Mouse (Mus musculus) limb, embryonic 11.5 days (tissue): ENCODE measurements around the gene Gse1. TPM values are rescaled to one million over a fixed set of nuclear protein-coding genes. Genes with fewer than 3 reads are reported as not detected.

Experiments used
- ATAC-seq: fragments of 200-750 bp; cut with Nextera tagmentation; 2 replicates; pipeline ENCODE4 v1.8.0; 2017; ENCODE audit warnings: low read depth; ENCODE audit not compliant: insufficient number of reproducible peaks, low FRiP score, low TSS enrichment
- DNase-seq: peaks from one replicate; pipeline ENCODE4 v3.0.0-alpha.2; 2015; ENCODE audit warnings: low spot score
- H3K27ac ChIP-seq: fragments of 300-500 bp; sonication (generic); replicated peaks from 2 replicates; pipeline ENCODE4 v1.5.1; 2014; ENCODE audit warnings: low read depth, mild to moderate bottlenecking, low read length
- H3K27me3 ChIP-seq: fragments of 300-500 bp; sonication (generic); 2 replicates; pipeline ENCODE4 v1.6.1; 2014; ENCODE audit warnings: mild to moderate bottlenecking, low read length, mixed read lengths; ENCODE audit not compliant: control insufficient read depth, insufficient read depth
- H3K36me3 ChIP-seq: fragments of 300-500 bp; sonication (generic); 2 replicates; pipeline ENCODE4 v1.6.1; 2014; ENCODE audit warnings: mild to moderate bottlenecking, low read length, moderate library complexity, mixed read lengths; ENCODE audit not compliant: control insufficient read depth, insufficient read depth
- H3K4me1 ChIP-seq: fragments of 300-500 bp; sonication (generic); 2 replicates; pipeline ENCODE4 v1.6.1; 2014; ENCODE audit warnings: low read length, mixed read lengths; ENCODE audit not compliant: control insufficient read depth, insufficient read depth
- H3K4me2 ChIP-seq: fragments of 300-500 bp; sonication (generic); 2 replicates; pipeline ENCODE4 v1.6.1; 2014; ENCODE audit warnings: low read depth, mild to moderate bottlenecking, moderate library complexity; ENCODE audit not compliant: severe bottlenecking
- H3K4me3 ChIP-seq: fragments of 300-500 bp; sonication (generic); 2 replicates; pipeline ENCODE4 v1.5.1; 2014; ENCODE audit warnings: low read depth, low read length
- H3K9ac ChIP-seq: fragments of 300-500 bp; sonication (generic); 2 replicates; pipeline ENCODE4 v1.6.1; 2014; ENCODE audit warnings: mild to moderate bottlenecking, low read length
- H3K9me3 ChIP-seq: fragments of 300-500 bp; sonication (generic); 2 replicates; pipeline ENCODE4 v1.6.1; 2016; ENCODE audit warnings: low read length; ENCODE audit not compliant: control insufficient read depth
- WGBS: fragments of 180-500 bp; shearing (Covaris S2); extraction: QIAGEN DNeasy Blood & Tissue Kit; methylation state at CpG from one replicate; pipeline ENCODE4 v1.1.7; 2014; 5-methylcytosine and 5-hydroxymethylcytosine counted together
- polyA plus RNA-seq: library from polyadenylated mRNA; unstranded; fragments of >200 nt; fragmentation: Nextera tagmentation; extraction: Ambion mirVana; gene quantifications from 2 replicates; pipeline ENCODE4 v1.2.1, GENCODE M21; 2014

Gse1 gene
- polyA plus RNA-seq, 1 experiment from 2014 or later = 6.6 TPM

- Histone ChIP-seq H3K4me1 (peaks cover 32% of the 10 kb centered on the region), H3K4me2 (no peak overlapping the region), H3K4me3 (no peak overlapping the region), H3K36me3 (no peaks in the 10 kb centered on the region), H3K27ac (no peak overlapping the region), H3K27me3 (peaks cover 9% of the 10 kb centered on the region), H3K9ac (no peak overlapping the region), H3K9me3 (no peaks in the 10 kb centered on the region; the same call in 1 of the 2 replicates)
- 72% methylated on average over 21 of the region's 21 CpGs for WGBS
- no peak for DNase-seq
- ATAC-seq = no peak
Measured at GRCm38 (mm10) chr8:120437666-120438395, 209.6 kb downstream of the Gse1 start.

DNA sequence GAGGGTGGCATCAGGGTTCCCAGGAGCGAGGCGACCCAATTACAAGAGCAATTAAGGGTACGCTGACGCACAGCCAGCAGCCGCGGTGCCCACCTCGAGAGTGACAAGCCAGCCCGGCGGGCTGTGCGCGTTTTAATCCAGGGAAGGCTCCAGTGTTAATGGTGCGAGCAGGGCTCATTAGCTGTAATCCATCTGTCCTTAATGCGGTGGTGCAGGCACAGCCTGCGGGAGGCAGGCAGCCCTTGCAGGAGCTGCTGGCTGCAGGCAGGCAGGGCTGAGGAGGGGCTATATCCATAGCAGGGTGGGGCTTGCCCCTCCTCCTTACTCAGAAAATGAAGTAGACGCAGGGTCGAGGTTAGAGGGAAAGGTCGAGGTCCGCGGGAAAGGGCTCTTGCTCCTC, 211.1 kb downstream of the Gse1 start:
- H3K4me2 ChIP-seq = peak overlapping the region; percentile 13; the same call in 1 of the 2 replicates
- no peak for ATAC-seq
- no peak overlapping the region for H3K9ac ChIP-seq
- WGBS = 3% methylated on average over 19 of the region's 19 CpGs
- H3K36me3 ChIP-seq = no peaks in the 10 kb centered on the region
- peaks cover 29% of the 10 kb centered on the region for H3K4me1 ChIP-seq
- DNase-seq = no peak
- H3K27me3 ChIP-seq = peaks cover 9% of the 10 kb centered on the region
- no peak overlapping the region for H3K4me3 ChIP-seq
- no peak overlapping the region for H3K27ac ChIP-seq
- H3K9me3 ChIP-seq = no peaks in the 10 kb centered on the region

DNA sequence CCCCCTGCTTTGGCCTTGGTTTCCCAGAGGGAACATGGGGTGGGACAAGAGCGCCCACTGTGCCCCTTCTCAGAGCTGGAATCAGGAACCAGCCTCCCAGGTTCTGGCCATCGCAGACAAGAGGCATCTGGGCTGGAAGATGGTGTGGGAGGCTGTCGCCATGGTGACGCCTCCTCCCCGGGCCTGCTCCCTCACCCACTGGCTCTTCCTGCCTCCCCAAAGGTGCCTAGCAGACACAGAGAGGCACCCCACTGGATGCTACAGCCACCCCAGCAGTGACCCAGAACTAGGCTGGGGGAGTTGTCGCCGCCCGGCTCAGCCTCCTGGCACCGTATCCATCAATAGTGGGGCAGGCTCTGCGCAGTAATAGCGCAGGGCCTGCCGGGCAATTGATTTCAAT, 212.5 kb downstream of the Gse1 start:
- Histone ChIP-seq H3K4me1 (peaks cover 29% of the 10 kb centered on the region), H3K36me3 (no peaks in the 10 kb centered on the region), H3K9ac (no peak overlapping the region), H3K9me3 (no peaks in the 10 kb centered on the region), H3K27me3 (peaks cover 9% of the 10 kb centered on the region), H3K4me2 (no peak overlapping the region), H3K4me3 (no peak overlapping the region), H3K27ac (no peak overlapping the region)
- ATAC-seq (no peak), DNase-seq (no peak)
- 77% methylated on average over 12 of the region's 12 CpGs for WGBS

- DNase-seq (no peak), ATAC-seq (no peak)
- Histone ChIP-seq H3K9me3 (no peaks in the 10 kb centered on the region), H3K4me2 (no peak overlapping the region), H3K36me3 (no peaks in the 10 kb centered on the region), H3K27me3 (peaks cover 9% of the 10 kb centered on the region), H3K27ac (no peak overlapping the region), H3K9ac (no peak overlapping the region), H3K4me1 (peaks cover 22% of the 10 kb centered on the region), H3K4me3 (no peak overlapping the region)
- WGBS = 85% methylated on average over 6 of the region's 6 CpGs
Measured at GRCm38 (mm10) chr8:120441637-120442036, 213.4 kb downstream of the Gse1 start.

GRCm38 (mm10) chr8:120442306-120443003, 214.2 kb downstream of the Gse1 start:
- Histone ChIP-seq H3K27ac (no peak overlapping the region), H3K27me3 (peaks cover 7% of the 10 kb centered on the region)
- 53% methylated on average over 4 of the region's 4 CpGs for WGBS

GRCm38 (mm10) chr8:120445249-120445648, 217.0 kb downstream of the Gse1 start:
- DNase-seq = no peak

More at GRCm38 (mm10) chr8:120442306-120443003, 214.2 kb downstream of the Gse1 start:
- DNase-seq (no peak), ATAC-seq (no peak)
- no peaks in the 10 kb centered on the region for H3K36me3 ChIP-seq
- H3K9me3 ChIP-seq = no peaks in the 10 kb centered on the region
- no peak overlapping the region for H3K9ac ChIP-seq
- peaks cover 19% of the 10 kb centered on the region for H3K4me1 ChIP-seq
- no peak overlapping the region for H3K4me3 ChIP-seq
- no peak overlapping the region for H3K4me2 ChIP-seq

GRCm38 (mm10) chr8:120448131-120448530, 219.9 kb downstream of the Gse1 start:
- Histone ChIP-seq H3K4me3 (no peak overlapping the region), H3K27me3 (no peaks in the 10 kb centered on the region), H3K4me1 (peaks cover 24% of the 10 kb centered on the region), H3K36me3 (no peaks in the 10 kb centered on the region), H3K9me3 (no peaks in the 10 kb centered on the region), H3K9ac (no peak overlapping the region), H3K4me2 (no peak overlapping the region), H3K27ac (no peak overlapping the region)
- no peak for DNase-seq
- 6% methylated on average over 6 of the region's 6 CpGs for WGBS
- no peak for ATAC-seq

More at GRCm38 (mm10) chr8:120445249-120445648, 217.0 kb downstream of the Gse1 start:
- H3K27ac ChIP-seq = no peak overlapping the region
- WGBS = 24% methylated on average over 10 of the region's 10 CpGs
- peaks cover 24% of the 10 kb centered on the region for H3K4me1 ChIP-seq
- H3K9me3 ChIP-seq = no peaks in the 10 kb centered on the region
- H3K4me3 ChIP-seq = no peak overlapping the region
- no peaks in the 10 kb centered on the region for H3K36me3 ChIP-seq
- peaks cover 2% of the 10 kb centered on the region; the same call in 1 of the 2 replicates for H3K27me3 ChIP-seq
- no peak overlapping the region for H3K4me2 ChIP-seq
- H3K9ac ChIP-seq = no peak overlapping the region
- no peak for ATAC-seq

- ATAC-seq (no peak), DNase-seq (no peak)
- Histone ChIP-seq H3K9ac (no peak overlapping the region), H3K4me2 (peak overlapping the region; percentile 36), H3K27ac (no peak overlapping the region), H3K36me3 (no peaks in the 10 kb centered on the region), H3K4me1 (peaks cover 26% of the 10 kb centered on the region), H3K4me3 (no peak overlapping the region), H3K27me3 (no peaks in the 10 kb centered on the region), H3K9me3 (no peaks in the 10 kb centered on the region)
- 52% methylated on average over 4 of the region's 4 CpGs for WGBS
Measured at GRCm38 (mm10) chr8:120449139-120449538, 220.9 kb downstream of the Gse1 start.
